In the genomic region with DNA sequence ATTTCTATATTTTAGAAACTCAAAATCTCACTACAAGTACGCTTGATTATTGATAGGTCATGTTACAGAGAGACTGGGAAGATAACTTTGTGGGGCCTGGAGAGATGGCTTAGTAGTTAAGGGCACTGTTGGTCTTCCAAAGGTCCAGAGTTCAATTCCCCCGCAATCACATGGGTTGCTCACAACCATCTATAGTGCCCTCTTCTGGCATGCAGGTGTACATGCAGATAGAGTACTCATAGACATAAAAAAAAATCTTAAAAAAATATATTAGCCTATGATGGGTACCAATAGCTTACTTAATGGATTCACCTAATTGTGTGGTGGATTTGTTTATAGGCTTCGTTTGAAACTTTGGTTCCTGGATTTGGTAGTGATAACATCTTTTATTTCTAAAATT, we compare ENCODE assay signal across 13 mouse cellular contexts.
DNase-seq lines count a peak whose midpoint lies in the region; ATAC-seq and TF ChIP-seq lines count a peak whose summit lies in the region.
"Had no signal": no experiment of that assay in that cellular context is flagged by ENCODE, and none has a peak within 500 bp of the region (broad histone marks: within the 10 kb centered on the region; RNA-seq: fewer than 3 reads in every experiment).

No protein-coding gene starts in this region.

- no peaks in the 10 kb centered on the region for H3K36me3 ChIP-seq in kidney, adult 2 months (ENCODE audit: control insufficient read depth, insufficient read depth, low read length)
- no peaks in the 10 kb centered on the region for H3K36me3 ChIP-seq in midbrain, postnatal 0 days (ENCODE audit: insufficient read depth, low read length)
- no peaks in the 10 kb centered on the region for H3K36me3 ChIP-seq in midbrain, embryonic 13.5 days
- no peaks in the 10 kb centered on the region for H3K36me3 ChIP-seq in kidney, embryonic 15.5 days

- no peak overlapping the region for H3K4me3 ChIP-seq in kidney, adult 2 months (ENCODE audit: insufficient read depth, low read depth, low read length)
- no peak overlapping the region for H3K4me3 ChIP-seq in midbrain, postnatal 0 days (ENCODE audit: low read depth, low read length)
- H3K4me3 ChIP-seq in midbrain, embryonic 13.5 days (replicated peaks) = no peak overlapping the region
- H3K4me3 ChIP-seq in kidney, embryonic 15.5 days (replicated peaks) = no peak overlapping the region

- no peaks in the 10 kb centered on the region; the same call in 1 of the 2 replicates for H3K27me3 ChIP-seq in kidney, adult 2 months (replicated peaks; ENCODE audit: control insufficient read depth, insufficient read depth, low read length)
- no peaks in the 10 kb centered on the region for H3K27me3 ChIP-seq in midbrain, postnatal 0 days (ENCODE audit: insufficient read depth, low read length)
- H3K27me3 ChIP-seq in midbrain, embryonic 13.5 days = no peaks in the 10 kb centered on the region
- no peaks in the 10 kb centered on the region for H3K27me3 ChIP-seq in kidney, embryonic 15.5 days

- H3K4me2 ChIP-seq in midbrain, postnatal 0 days (ENCODE audit: low read depth, low read length, poor library complexity, severe bottlenecking) = no peak overlapping the region
- no peak overlapping the region for H3K4me2 ChIP-seq in midbrain, embryonic 13.5 days (replicated peaks)
- H3K4me2 ChIP-seq in kidney, embryonic 15.5 days = no peak overlapping the region

- H3K9me3 ChIP-seq in midbrain, postnatal 0 days (ENCODE audit: low read length) = no peaks in the 10 kb centered on the region
- H3K9me3 ChIP-seq in midbrain, embryonic 13.5 days = no peaks in the 10 kb centered on the region
- H3K9me3 ChIP-seq in kidney, embryonic 15.5 days (replicated peaks) = no peaks in the 10 kb centered on the region

- TF ChIP-seq POLR2A in kidney, adult 2 months (IDR thresholded peaks at IDR 0.05; ENCODE audit: low read depth, low read length) = no peak

- WGBS in kidney, adult 2 months = 73% methylated on average over 3 of the region's 3 CpGs
- 83% methylated on average over 3 of the region's 3 CpGs for WGBS in midbrain, postnatal 0 days
- 82% methylated on average over 3 of the region's 3 CpGs for WGBS in midbrain, embryonic 13.5 days
- 81% methylated on average over 3 of the region's 3 CpGs for WGBS in kidney, embryonic 15.5 days

- H3K27ac ChIP-seq in kidney, adult 2 months (ENCODE audit: insufficient read depth, low read depth, low read length) = no peak overlapping the region
- no peak overlapping the region for H3K27ac ChIP-seq in midbrain, postnatal 0 days (ENCODE audit: low read depth, low read length)
- no peak overlapping the region for H3K27ac ChIP-seq in midbrain, embryonic 13.5 days
- H3K27ac ChIP-seq in kidney, embryonic 15.5 days = no peak overlapping the region

- TF ChIP-seq CTCF in kidney, adult 2 months (conservative IDR thresholded peaks at IDR 0.05; ENCODE audit: insufficient read depth, insufficient read length, low read depth, low read length) = no peak; the same call in 1 of the 2 replicates
- 0 out of 2 replicates have a peak, but pooled peaks have one; percentile 1 for TF ChIP-seq CTCF in midbrain, postnatal 0 days (IDR thresholded peaks at IDR 0.05)

- peak; percentile 2 for DNase-seq in kidney, adult 2 months
- no peak for DNase-seq in kidney, adult 9 months
- no peak for DNase-seq in midbrain, postnatal 0 days (ENCODE audit: low spot score)
- peak; percentile 21 for DNase-seq in thymus, postnatal 25 days
- no peak for DNase-seq in spleen, postnatal 4 days (ENCODE audit: low spot score in 2 of 2)
- DNase-seq: adrenal gland, postnatal 36 days; cerebellum, postnatal 14 days; heart, postnatal 36 days; liver had no signal

- no peaks in the 10 kb centered on the region for H3K4me1 ChIP-seq in kidney, adult 2 months (ENCODE audit: control insufficient read depth, insufficient read depth, low read length)
- H3K4me1 ChIP-seq in midbrain, postnatal 0 days (ENCODE audit: insufficient read depth, low read length) = no peaks in the 10 kb centered on the region
- no peaks in the 10 kb centered on the region for H3K4me1 ChIP-seq in midbrain, embryonic 13.5 days (replicated peaks)
- H3K4me1 ChIP-seq in kidney, embryonic 15.5 days = no peaks in the 10 kb centered on the region

- H3K9ac ChIP-seq in midbrain, postnatal 0 days (replicated peaks; ENCODE audit: low read length, poor library complexity, severe bottlenecking) = no peak overlapping the region
- H3K9ac ChIP-seq in midbrain, embryonic 13.5 days (replicated peaks) = no peak overlapping the region
- H3K9ac ChIP-seq in kidney, embryonic 15.5 days = no peak overlapping the region

- no peak for ATAC-seq in midbrain, postnatal 0 days (ENCODE audit: low FRiP score)
- no peak for ATAC-seq in midbrain, embryonic 13.5 days
- peak; percentile 18; the same call in 1 of the 2 replicates for ATAC-seq in common myeloid progenitor, adult 5-6 weeks (replicated peaks; ENCODE audit: low read depth, poor library complexity, severe bottlenecking)
- no peak for ATAC-seq in kidney, embryonic 15.5 days (replicated peaks; ENCODE audit: low FRiP score)
- ATAC-seq: intestine, embryonic 16.5 days had no signal

Comparison
In these comparisons a context has a peak if more than half of its experiments do, and no peak if none do; other contexts are left out.
1. DNase-seq: peak in kidney, adult 2 months (single experiment) and thymus, postnatal 25 days (single experiment); none in kidney, adult 9 months (single experiment), midbrain, postnatal 0 days (single experiment) and spleen, postnatal 4 days (0 of 2).